Mouse (Mus musculus) large intestine, adult 2 months (tissue): Measurements from ENCODE around the gene Myt1l. TPM values are rescaled to one million over a fixed set of nuclear protein-coding genes. Genes with fewer than 3 reads are reported as not detected.

Experiments
- DNase-seq: peaks from one replicate; pipeline ENCODE4 v3.0.0-alpha.2; 2012; ENCODE audit warnings: low read depth, low spot score
- WGBS: fragments of 180-500 bp; shearing (Covaris S2); methylation state at CpG from one replicate; pipeline ENCODE4 v1.1.7; 2018; 5-methylcytosine and 5-hydroxymethylcytosine counted together
- polyA plus RNA-seq: library from polyadenylated mRNA; depleted of rRNA; stranded (reverse); fragments of >200 nt; gene quantifications from 2 replicates; pipeline ENCODE4 v1.2.3, GENCODE M21; 2012

The Myt1l gene
- polyA plus RNA-seq, 1 experiment, result 0.07 TPM

GRCm38 (mm10) chr12:29644721-29645120 lies 116.5 kb downstream of the Myt1l start:
- WGBS, result 82% methylated on average over 7 of the region's 7 CpGs
- no peak for DNase-seq

- 72% methylated on average over 10 of the region's 10 CpGs for WGBS
- DNase-seq, result no peak
Measured at GRCm38 (mm10) chr12:29649510-29650152, 121.4 kb downstream of the Myt1l start.

- no peak for DNase-seq
- WGBS, result 71% methylated on average over 5 of the region's 5 CpGs
Measured at GRCm38 (mm10) chr12:29652516-29652915, 124.3 kb downstream of the Myt1l start.

- WGBS, result 90% methylated on average over 10 of the region's 10 CpGs
Measured at GRCm38 (mm10) chr12:29655197-29655632, 127.0 kb downstream of the Myt1l start.

GRCm38 (mm10) chr12:29655673-29656072 lies 127.5 kb downstream of the Myt1l start:
- WGBS, result 83% methylated on average over 12 of the region's 12 CpGs
- no peak for DNase-seq

More at GRCm38 (mm10) chr12:29655197-29655632, 127.0 kb downstream of the Myt1l start:
- no peak for DNase-seq

GRCm38 (mm10) chr12:29657061-29657460 lies 128.9 kb downstream of the Myt1l start:
- 36% methylated on average over 3 of the region's 3 CpGs for WGBS
- no peak for DNase-seq

- no peak for DNase-seq
- WGBS, result 84% methylated on average over 2 of the region's 2 CpGs
Measured at GRCm38 (mm10) chr12:29657870-29658269, 129.7 kb downstream of the Myt1l start.

GRCm38 (mm10) chr12:29671984-29672383 lies 143.8 kb downstream of the Myt1l start:
- peak; percentile 35 for DNase-seq
- WGBS, result 23% methylated on average over 7 of the region's 7 CpGs

- 45% methylated on average over 14 of the region's 14 CpGs for whole genome bisulfite sequencing
- DNase-seq, result peak; percentile 16
Measured at GRCm38 (mm10) chr12:29675594-29676362, 147.6 kb downstream of the Myt1l start.

- 77% methylated on average over 8 of the region's 8 CpGs for WGBS
- DNase-seq, result no peak
Measured at GRCm38 (mm10) chr12:29682384-29682783, 154.2 kb downstream of the Myt1l start.

GRCm38 (mm10) chr12:29682946-29683345 lies 154.8 kb downstream of the Myt1l start:
- WGBS, result 78% methylated on average over 8 of the region's 8 CpGs
- DNase-seq, result no peak

GRCm38 (mm10) chr12:29686241-29686640 lies 158.1 kb downstream of the Myt1l start:
- WGBS, result 76% methylated on average over 8 of the region's 8 CpGs
- DNase-seq, result no peak

- no peak for DNase-seq
- 77% methylated on average over 5 of the region's 5 CpGs for WGBS
Measured at GRCm38 (mm10) chr12:29691566-29691965, 163.4 kb downstream of the Myt1l start.

- 53% methylated on average over 2 of the region's 2 CpGs for WGBS
- DNase-seq, result no peak
Measured at GRCm38 (mm10) chr12:29695194-29695593, 167.0 kb downstream of the Myt1l start.

GRCm38 (mm10) chr12:29697526-29698500 lies 169.6 kb downstream of the Myt1l start:
- DNase-seq, result no peak
- WGBS, result 85% methylated on average over 12 of the region's 12 CpGs

- no peak for DNase-seq
- WGBS, result 77% methylated on average over 3 of the region's 3 CpGs
Measured at GRCm38 (mm10) chr12:29698541-29698940, 170.4 kb downstream of the Myt1l start.

GRCm38 (mm10) chr12:29698976-29699375 lies 170.8 kb downstream of the Myt1l start:
- WGBS, result 30% methylated on average over 10 of the region's 10 CpGs
- DNase-seq, result no peak

- WGBS, result 73% methylated on average over 10 of the region's 10 CpGs
- no peak for DNase-seq
Measured at GRCm38 (mm10) chr12:29699386-29699785, 171.2 kb downstream of the Myt1l start.

GRCm38 (mm10) chr12:29700026-29700425 lies 171.8 kb downstream of the Myt1l start:
- 70% methylated on average over 3 of the region's 3 CpGs for WGBS
- DNase-seq, result no peak

- 37% methylated on average over 4 of the region's 4 CpGs for WGBS
- DNase-seq, result no peak
Measured at GRCm38 (mm10) chr12:29701076-29701475, 172.9 kb downstream of the Myt1l start.
